Mouse (Mus musculus): ENCODE measurements around the gene Zfp292. TPM values are rescaled to one million over a fixed set of nuclear protein-coding genes. Genes with fewer than 3 reads are reported as not detected.

Gene Zfp292
- polyA plus RNA-seq, 1 experiment from 2014 or later, result 52.8 TPM

- Histone ChIP-seq H3K9me3 (ENCODE audit: control insufficient read depth, low read length) (no peaks in the 10 kb centered on the region), H3K4me2 (ENCODE audit: low read length) (no peak within 1 kb of the TSS), H3K9ac (replicated peaks; ENCODE audit: low read length) (no peak within 1 kb of the TSS), H3K36me3 (ENCODE audit: control insufficient read depth, insufficient read depth, low read length) (no peaks in the 10 kb centered on the region), H3K4me1 (ENCODE audit: control insufficient read depth, insufficient read depth, low read length) (no peaks in the 10 kb centered on the region), H3K27ac (replicated peaks; ENCODE audit: low read depth, low read length) (no peak within 1 kb of the TSS), H3K4me3 (replicated peaks; ENCODE audit: low read depth, low read length) (no peak within 1 kb of the TSS), H3K27me3 (ENCODE audit: control insufficient read depth, insufficient read depth, low read length) (no peaks in the 10 kb centered on the region)
- WGBS, result 95% methylated on average over 1 of the region's 1 CpGs
- DNase-seq (no peak), ATAC-seq (ENCODE audit: low FRiP score, low TSS enrichment) (no peak)
These were observed 126.6 kb downstream of the Zfp292 start, which contains the start of gene Gm136 for GRCm38 (mm10) chr4:34756163-34756562. Gene Gm136, minus strand, starts transcription at chr4:34756263.

Other genes starting within 250 kb of the Zfp292 start
- gene Slc35a1, start 195.5 kb downstream of the Zfp292 start, polyA plus RNA-seq (2014; fragmentation: Nextera tagmentation; extraction: Ambion mirVana), result 40.2 and 41.8 TPM in 2 replicates
- 1.4 and 1.7 TPM in 2 replicates for gene Cfap206, start 152.8 kb downstream of the Zfp292 start, polyA plus RNA-seq (2014; fragmentation: Nextera tagmentation; extraction: Ambion mirVana)
- not detected in 2 replicates for gene Gm136, start 126.7 kb downstream of the Zfp292 start, polyA plus RNA-seq (2014; fragmentation: Nextera tagmentation; extraction: Ambion mirVana)
- gene Smim8, start 104.5 kb downstream of the Zfp292 start, polyA plus RNA-seq (2014; fragmentation: Nextera tagmentation; extraction: Ambion mirVana), result 50.9 and 56.0 TPM in 2 replicates
- not detected in 2 replicates for gene Cga, start 10.8 kb upstream of the Zfp292 start, polyA plus RNA-seq (2014; fragmentation: Nextera tagmentation; extraction: Ambion mirVana)

Data from midbrain, embryonic 14.5 days (tissue).